Mouse (Mus musculus): ENCODE results near the gene Selenoi. TPM values are rescaled to one million over a fixed set of nuclear protein-coding genes. Genes with fewer than 3 reads are reported as not detected.

Selenoi gene
- polyA plus RNA-seq (2012; ENCODE audit: insufficient read depth, insufficient read length, low replicate concordance, missing spikeins), result not detected in 2 replicates

DNA sequence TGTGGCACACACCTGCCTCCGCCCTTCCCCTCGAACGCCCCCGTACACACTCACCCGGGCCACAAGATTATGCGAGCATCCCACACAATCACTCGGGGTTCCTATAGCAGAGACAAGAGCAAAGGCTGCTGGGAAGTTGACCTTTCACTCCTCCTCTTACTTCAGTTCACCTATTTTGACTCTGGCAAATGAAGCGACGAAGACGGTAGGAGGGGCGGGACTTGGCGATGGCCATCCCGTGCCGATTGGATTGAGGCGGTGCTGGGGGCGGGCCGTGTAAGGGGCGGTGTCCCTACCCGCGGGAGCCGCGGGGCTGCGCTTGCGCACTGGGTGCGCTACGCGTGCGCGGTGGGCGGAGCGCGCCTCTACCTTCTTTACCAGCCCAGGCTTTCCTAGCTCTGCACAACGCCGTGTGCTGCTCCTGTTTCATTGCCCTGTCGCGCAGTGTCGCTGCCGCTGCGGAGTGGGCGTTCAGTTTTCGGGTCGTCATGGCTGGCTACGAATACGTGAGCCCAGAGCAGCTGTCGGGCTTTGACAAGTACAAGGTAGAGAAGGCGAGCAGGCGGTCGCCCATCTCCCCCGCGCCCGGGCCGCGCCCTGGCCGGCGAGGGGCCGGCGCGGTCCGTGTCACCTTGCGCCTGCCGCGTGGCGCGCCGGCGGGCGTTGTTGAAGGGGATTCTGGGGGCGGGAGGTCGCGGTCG lies at the start of gene Selenoi:
Selenoi (plus strand) TSS at position 311 of the 701 bp plus-strand sequence.
- WGBS, result under 1% methylated on average over 71 of the region's 71 CpGs
- Histone ChIP-seq H3K4me1 (ENCODE audit: control insufficient read depth, insufficient read depth, low read length) (0 out of 2 replicates have a peak, but pooled peaks cover 2% of the 10 kb centered on the region), H3K4me3 (ENCODE audit: insufficient read depth, low read depth, low read length) (peak within 1 kb of the TSS; percentile 98), H3K27ac (ENCODE audit: insufficient read depth, low read depth, low read length) (peak within 1 kb of the TSS; percentile 88)
- TF ChIP-seq CTCF (IDR thresholded peaks at IDR 0.05; ENCODE audit: insufficient read depth, low read depth, low read length) (no peak), POLR2A (IDR thresholded peaks at IDR 0.05; ENCODE audit: insufficient read depth, low read depth, low read length) (peak; percentile 68; the same call in 1 of the 2 replicates)

DNA sequence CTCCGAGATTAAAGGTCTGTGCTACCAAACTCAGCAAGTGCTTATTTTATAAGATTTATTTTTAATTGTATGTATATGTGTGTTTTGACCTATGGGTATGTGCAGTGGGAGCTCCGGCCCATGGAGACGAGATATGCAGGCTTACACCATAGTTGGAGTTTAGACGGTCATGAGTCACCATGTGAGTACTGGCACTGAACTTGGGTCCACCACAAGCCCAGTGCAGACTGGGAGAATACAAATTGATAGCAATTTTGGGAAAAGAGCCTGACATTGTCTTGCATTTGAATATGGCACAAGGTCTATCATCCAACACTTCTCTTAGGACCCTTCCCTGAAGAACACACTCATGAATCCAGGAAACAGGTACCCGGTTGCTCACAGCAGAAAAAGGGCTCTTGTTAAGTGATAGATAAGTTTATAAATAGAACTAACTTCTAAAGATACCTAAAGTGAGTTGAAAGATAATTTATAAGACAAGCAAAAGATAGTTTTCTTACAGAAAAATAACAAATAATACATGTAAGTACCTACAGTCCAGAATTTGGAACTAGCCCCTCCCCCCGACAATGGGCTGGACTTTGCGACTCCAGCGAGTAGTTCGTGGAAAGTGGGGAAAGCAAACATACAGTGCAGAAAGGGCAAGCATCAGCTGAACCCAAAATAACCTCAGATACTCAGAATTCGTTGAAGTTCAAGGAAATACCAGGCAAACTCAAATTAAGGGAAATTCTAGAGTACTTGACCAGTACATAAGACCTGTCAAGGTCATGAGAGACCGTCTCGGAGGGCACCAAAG lies 44.5 kb upstream of the Selenoi start:
- Histone ChIP-seq H3K27ac (ENCODE audit: insufficient read depth, low read depth, low read length) (no peak overlapping the region), H3K4me1 (ENCODE audit: control insufficient read depth, insufficient read depth, low read length) (no peaks in the 10 kb centered on the region), H3K4me3 (ENCODE audit: insufficient read depth, low read depth, low read length) (no peak overlapping the region)
- WGBS, result 95% methylated on average over 12 of the region's 12 CpGs
- TF ChIP-seq POLR2A (IDR thresholded peaks at IDR 0.05; ENCODE audit: insufficient read depth, low read depth, low read length) (no peak), CTCF (IDR thresholded peaks at IDR 0.05; ENCODE audit: insufficient read depth, low read depth, low read length) (no peak)

DNA sequence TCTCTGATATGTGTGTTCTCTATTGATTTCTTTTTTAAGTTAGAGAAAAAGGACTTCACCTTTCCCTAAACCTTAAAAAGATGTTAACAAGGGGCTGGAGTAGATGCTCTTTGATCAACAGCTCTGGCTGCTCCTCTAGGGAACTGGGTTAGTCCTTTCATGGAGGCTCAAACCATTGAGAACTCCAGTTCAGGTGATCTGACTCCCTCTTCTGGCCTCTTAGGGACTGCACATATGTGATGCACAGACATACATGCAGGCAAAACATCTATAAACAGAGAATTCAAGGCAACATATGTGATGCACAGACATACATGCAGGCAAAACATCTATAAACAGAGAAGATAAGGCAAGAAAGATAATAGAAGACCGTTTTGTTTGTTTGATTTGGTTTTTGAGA lies 39.9 kb upstream of the Selenoi start:
- H3K4me1 ChIP-seq (ENCODE audit: control insufficient read depth, insufficient read depth, low read length), result no peaks in the 10 kb centered on the region
- 90% methylated on average over 1 of the region's 1 CpGs for WGBS
- H3K27ac ChIP-seq (ENCODE audit: insufficient read depth, low read depth, low read length), result no peak overlapping the region
- H3K4me3 ChIP-seq (ENCODE audit: insufficient read depth, low read depth, low read length), result no peak overlapping the region
- TF ChIP-seq POLR2A (IDR thresholded peaks at IDR 0.05; ENCODE audit: insufficient read depth, low read depth, low read length) (no peak), CTCF (IDR thresholded peaks at IDR 0.05; ENCODE audit: insufficient read depth, low read depth, low read length) (no peak)

DNA sequence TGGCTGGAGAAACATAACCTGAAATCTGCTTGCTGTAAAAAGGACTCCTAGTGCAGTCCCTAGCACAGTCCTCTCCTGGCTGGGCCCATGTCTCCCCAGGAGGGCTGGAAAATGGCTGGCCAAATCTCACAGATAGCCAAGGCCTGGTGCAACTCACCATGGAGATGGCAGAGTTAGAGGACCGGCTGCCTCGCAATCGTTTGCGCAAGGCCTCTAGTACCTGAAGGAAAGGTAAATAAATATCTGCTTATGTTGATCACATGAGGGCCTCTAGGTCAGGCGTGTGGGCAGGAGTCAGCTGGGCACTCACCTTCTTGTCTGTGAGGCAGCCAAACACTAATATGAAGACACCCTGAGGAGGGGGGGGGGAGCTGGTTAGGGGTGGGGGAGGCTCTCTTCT lies 37.0 kb upstream of the Selenoi start:
- Histone ChIP-seq H3K4me1 (ENCODE audit: control insufficient read depth, insufficient read depth, low read length) (no peaks in the 10 kb centered on the region), H3K4me3 (ENCODE audit: insufficient read depth, low read depth, low read length) (no peak overlapping the region), H3K27ac (ENCODE audit: insufficient read depth, low read depth, low read length) (no peak overlapping the region)
- no peak for TF ChIP-seq POLR2A (IDR thresholded peaks at IDR 0.05; ENCODE audit: insufficient read depth, low read depth, low read length)
- TF ChIP-seq CTCF (IDR thresholded peaks at IDR 0.05; ENCODE audit: insufficient read depth, low read depth, low read length), result no peak
- WGBS, result 94% methylated on average over 5 of the region's 5 CpGs

DNA sequence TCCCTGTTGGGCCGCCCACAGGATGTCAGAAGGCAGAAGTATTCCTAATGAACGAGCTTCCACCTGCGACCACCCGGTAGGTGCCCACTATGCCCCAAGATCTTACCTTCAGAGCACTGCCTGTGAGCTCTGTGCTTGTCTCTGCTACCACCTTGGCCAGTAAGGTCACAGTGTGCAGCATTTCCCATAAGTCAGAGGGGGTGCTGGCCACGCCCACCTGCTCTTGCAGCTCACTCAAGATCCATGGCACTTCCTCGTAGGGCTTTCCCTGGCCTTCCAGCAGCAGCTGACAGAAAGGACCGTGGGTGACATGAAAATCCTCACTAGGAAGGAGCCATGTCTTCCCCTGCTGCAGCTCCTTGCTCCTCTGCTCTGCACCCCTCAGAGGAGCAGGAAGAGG lies 34.1 kb upstream of the Selenoi start:
- no peak overlapping the region for H3K27ac ChIP-seq (ENCODE audit: insufficient read depth, low read depth, low read length)
- H3K4me3 ChIP-seq (ENCODE audit: insufficient read depth, low read depth, low read length), result no peak overlapping the region
- no peaks in the 10 kb centered on the region for H3K4me1 ChIP-seq (ENCODE audit: control insufficient read depth, insufficient read depth, low read length)
- 83% methylated on average over 7 of the region's 7 CpGs for WGBS
- TF ChIP-seq CTCF (IDR thresholded peaks at IDR 0.05; ENCODE audit: insufficient read depth, low read depth, low read length) (no peak), POLR2A (IDR thresholded peaks at IDR 0.05; ENCODE audit: insufficient read depth, low read depth, low read length) (no peak)

DNA sequence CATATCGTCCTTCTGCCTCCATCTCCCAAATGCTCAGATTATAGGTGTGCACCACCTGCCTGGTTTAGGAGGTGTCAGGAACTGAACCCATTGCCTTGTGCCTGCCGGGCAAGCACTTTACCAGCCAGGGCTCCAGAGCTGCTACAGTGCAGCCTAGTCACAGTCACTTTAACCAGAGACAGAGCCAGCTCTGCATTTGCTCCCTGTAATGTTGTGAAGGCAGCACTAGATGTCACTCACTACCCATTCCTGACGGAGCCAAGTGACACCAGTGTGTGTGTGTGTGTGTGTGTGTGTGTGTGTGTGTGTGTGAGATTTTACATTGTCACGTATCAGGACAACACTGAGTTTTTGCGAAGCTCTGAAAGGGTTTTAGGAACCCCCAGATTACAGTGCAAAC lies 30.9 kb upstream of the Selenoi start:
- H3K4me3 ChIP-seq (ENCODE audit: insufficient read depth, low read depth, low read length), result no peak overlapping the region
- no peaks in the 10 kb centered on the region for H3K4me1 ChIP-seq (ENCODE audit: control insufficient read depth, insufficient read depth, low read length)
- TF ChIP-seq CTCF (IDR thresholded peaks at IDR 0.05; ENCODE audit: insufficient read depth, low read depth, low read length) (no peak), POLR2A (IDR thresholded peaks at IDR 0.05; ENCODE audit: insufficient read depth, low read depth, low read length) (no peak)
- 31% methylated on average over 5 of the region's 5 CpGs for WGBS
- H3K27ac ChIP-seq (ENCODE audit: insufficient read depth, low read depth, low read length), result no peak overlapping the region

DNA sequence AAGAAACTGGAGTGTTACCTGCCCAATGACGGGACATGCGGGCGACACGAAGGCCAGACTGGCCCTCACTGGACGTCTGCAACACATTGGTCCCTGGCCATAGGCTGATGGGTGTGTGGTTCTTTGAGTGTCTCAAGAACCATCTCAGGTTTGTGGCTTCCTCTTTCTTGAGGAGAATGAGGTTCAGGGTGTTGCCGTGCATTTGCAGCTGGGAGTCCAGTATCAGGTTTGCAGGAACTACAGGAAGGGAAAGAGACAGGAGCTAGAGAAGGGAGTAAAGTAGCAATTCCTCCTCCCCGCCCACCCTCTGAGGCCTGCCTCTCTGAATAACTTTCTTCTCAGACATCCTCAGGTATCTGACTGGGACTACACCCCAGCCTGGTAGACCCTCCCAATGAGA lies 30.2 kb upstream of the Selenoi start:
- H3K27ac ChIP-seq (ENCODE audit: insufficient read depth, low read depth, low read length), result no peak overlapping the region
- no peak overlapping the region for H3K4me3 ChIP-seq (ENCODE audit: insufficient read depth, low read depth, low read length)
- WGBS, result 93% methylated on average over 7 of the region's 7 CpGs
- H3K4me1 ChIP-seq (ENCODE audit: control insufficient read depth, insufficient read depth, low read length), result no peaks in the 10 kb centered on the region
- TF ChIP-seq POLR2A (IDR thresholded peaks at IDR 0.05; ENCODE audit: insufficient read depth, low read depth, low read length) (no peak), CTCF (IDR thresholded peaks at IDR 0.05; ENCODE audit: insufficient read depth, low read depth, low read length) (no peak)

DNA sequence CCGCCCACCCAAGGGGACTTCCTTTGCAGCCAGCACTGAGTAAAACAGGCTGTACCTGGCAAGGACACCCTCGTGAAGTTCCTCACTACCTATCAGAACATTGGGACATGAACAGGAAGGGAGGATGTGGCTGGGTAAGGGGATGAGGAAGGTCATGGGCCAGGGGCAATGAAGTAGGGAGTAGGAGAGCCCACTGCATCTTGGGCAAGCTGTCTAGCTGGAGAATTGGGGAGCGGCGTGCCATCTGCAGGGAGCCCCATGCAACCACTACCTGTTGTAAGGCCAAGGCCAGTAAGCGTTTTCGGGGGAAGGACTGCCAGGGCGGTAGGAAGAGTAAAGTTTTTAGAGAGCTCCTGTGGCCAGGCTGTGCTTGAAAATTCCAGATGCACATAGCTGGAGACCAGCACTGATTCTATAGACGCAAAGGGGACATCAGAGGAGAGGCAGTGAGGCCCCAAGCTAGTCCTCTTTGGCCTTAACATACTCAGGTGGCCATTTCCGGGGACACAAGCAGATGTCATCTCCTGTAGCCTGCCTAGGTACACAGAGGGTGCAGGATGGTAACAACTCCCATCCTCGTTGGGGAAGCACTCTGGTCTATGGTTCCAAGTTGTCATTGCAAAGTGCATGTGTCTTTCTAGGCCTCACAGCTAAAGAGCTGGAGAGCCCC lies 29.0 kb upstream of the Selenoi start:
- WGBS, result 91% methylated on average over 10 of the region's 10 CpGs
- Histone ChIP-seq H3K4me3 (ENCODE audit: insufficient read depth, low read depth, low read length) (no peak overlapping the region), H3K27ac (ENCODE audit: insufficient read depth, low read depth, low read length) (no peak overlapping the region), H3K4me1 (ENCODE audit: control insufficient read depth, insufficient read depth, low read length) (no peaks in the 10 kb centered on the region)
- TF ChIP-seq POLR2A (IDR thresholded peaks at IDR 0.05; ENCODE audit: insufficient read depth, low read depth, low read length) (no peak), CTCF (IDR thresholded peaks at IDR 0.05; ENCODE audit: insufficient read depth, low read depth, low read length) (no peak)
